Mouse (Mus musculus) CH12.LX (cell line): ENCODE data around the gene Arpc5. TPM values are rescaled to one million over a fixed set of nuclear protein-coding genes. Genes with fewer than 3 reads are reported as not detected.

Source experiments
- DNase-seq: peaks from one replicate; pipeline ENCODE4 v3.0.0-alpha.2; 2013; ENCODE audit errors: extremely low read depth
- H3K27ac ChIP-seq: 2 replicates; pipeline ENCODE4 v1.5.1; 2012; ENCODE audit warnings: low read depth, mild to moderate bottlenecking, control low read depth, moderate library complexity; ENCODE audit not compliant: insufficient read depth
- H3K27me3 ChIP-seq: replicated peaks from 2 replicates; pipeline ENCODE3; 2012; ENCODE audit warnings: inconsistent platforms
- H3K36me3 ChIP-seq, 2 experiments: replicated peaks in 1 of 2; 2 replicates each; pipeline versions ENCODE3 to v1.6.1; 2012; ENCODE audit warnings: inconsistent platforms in 1 of 2, low read length in 1 of 2, mild to moderate bottlenecking in 1 of 2, mixed read lengths in 1 of 2, moderate library complexity in 1 of 2; ENCODE audit not compliant: control insufficient read depth in 1 of 2, insufficient read depth in 1 of 2
- H3K4me1 ChIP-seq, 2 experiments: 2 replicates each; pipeline ENCODE4 v1.6.1; 2012; ENCODE audit warnings: inconsistent platforms in 1 of 2, moderate library complexity in 1 of 2; ENCODE audit not compliant: insufficient read depth in 2 of 2, control insufficient read depth in 1 of 2
- H3K4me2 ChIP-seq: 2 replicates; pipeline ENCODE4 v1.6.1; 2012; ENCODE audit warnings: low read depth, mild to moderate bottlenecking, control low read depth; ENCODE audit not compliant: poor library complexity, insufficient read depth, severe bottlenecking
- H3K4me3 ChIP-seq, 3 experiments: fragments of 150-350 bp in 1 of 3; sonication (generic) in 1 of 3; replicated peaks in 1 of 3; 2 replicates each; pipeline versions ENCODE3 to v1.5.1; 2011 to 2012; ENCODE audit warnings: low read depth in 2 of 3, low read length in 2 of 3, mild to moderate bottlenecking in 2 of 3, moderate library complexity in 2 of 3, control low read depth in 1 of 3, improper control_type of control experiment in 1 of 3, inconsistent platforms in 1 of 3, mixed read lengths in 1 of 3; ENCODE audit not compliant: poor library complexity in 1 of 3
- H3K79me2 ChIP-seq: replicated peaks from 2 replicates; pipeline ENCODE4 v1.6.1; 2012; ENCODE audit warnings: mild to moderate bottlenecking, moderate library complexity; ENCODE audit not compliant: control insufficient read depth, poor library complexity, insufficient read depth, severe bottlenecking; ENCODE audit errors: extremely low read depth
- H3K9ac ChIP-seq: 2 replicates; pipeline ENCODE4 v1.6.1; 2012; ENCODE audit warnings: low read depth, mild to moderate bottlenecking, control low read depth, moderate library complexity; ENCODE audit not compliant: insufficient read depth
- H3K9me3 ChIP-seq: replicated peaks from 2 replicates; pipeline ENCODE3; 2012; ENCODE audit warnings: low read length, inconsistent platforms, mixed read lengths
- CHD2 ChIP-seq: IDR thresholded peaks from 2 replicates; pipeline ENCODE4 v1.6.1; 2011; ENCODE audit warnings: low read length, improper control_type of control experiment
- CTCF ChIP-seq, 2 experiments: IDR thresholded peaks in 1 of 2; conservative IDR thresholded peaks in 1 of 2; 2 replicates each; pipeline ENCODE4 v1.5.1; 2011 to 2012; ENCODE audit warnings: low read depth in 2 of 2, low read length in 2 of 2, improper control_type of control experiment in 1 of 2, inconsistent platforms in 1 of 2, mild to moderate bottlenecking in 1 of 2, moderate library complexity in 1 of 2
- E2F4 ChIP-seq: IDR thresholded peaks from 2 replicates; pipeline ENCODE4 v1.6.1; 2011; ENCODE audit warnings: low read depth, low read length, improper control_type of control experiment; ENCODE audit not compliant: insufficient replicate concordance
- ETS1 ChIP-seq: conservative IDR thresholded peaks from 2 replicates; pipeline ENCODE4 v1.6.1; 2012; ENCODE audit warnings: low read depth, mild to moderate bottlenecking, inconsistent platforms, low read length, improper control_type of control experiment, moderate library complexity
- HCFC1 ChIP-seq: IDR thresholded peaks from 2 replicates; pipeline ENCODE4 v1.6.1; 2012; ENCODE audit warnings: low read depth, mild to moderate bottlenecking, inconsistent platforms, low read length, improper control_type of control experiment
- JUN ChIP-seq: IDR thresholded peaks from 2 replicates; pipeline ENCODE4 v1.6.1; 2011; ENCODE audit warnings: low read depth, mild to moderate bottlenecking, low read length, improper control_type of control experiment, moderate library complexity; ENCODE audit not compliant: insufficient read depth
- JUND ChIP-seq: conservative IDR thresholded peaks from 2 replicates; pipeline ENCODE4 v1.6.1; 2011; ENCODE audit warnings: low read depth, low read length, improper control_type of control experiment
- MAFK ChIP-seq: IDR thresholded peaks from 2 replicates; pipeline ENCODE4 v1.6.1; 2011; ENCODE audit warnings: low read length, improper control_type of control experiment; ENCODE audit not compliant: insufficient replicate concordance
- MAX ChIP-seq: IDR thresholded peaks from 2 replicates; pipeline ENCODE4 v1.6.1; 2011; ENCODE audit warnings: low read length, improper control_type of control experiment
- MXI1 ChIP-seq: IDR thresholded peaks from 2 replicates; pipeline ENCODE4 v1.6.1; 2011; ENCODE audit warnings: mild to moderate bottlenecking, low read depth, low read length, improper control_type of control experiment
- NRF1 ChIP-seq: IDR thresholded peaks from 2 replicates; pipeline ENCODE4 v1.6.1; 2014; ENCODE audit warnings: low read depth, mild to moderate bottlenecking, inconsistent platforms, low read length, improper control_type of control experiment, moderate library complexity
- PAX5 ChIP-seq: IDR thresholded peaks from 2 replicates; pipeline ENCODE4 v1.6.1; 2012; ENCODE audit warnings: low read length, inconsistent platforms, mixed read lengths
- POLR2A ChIP-seq: IDR thresholded peaks from 2 replicates; pipeline ENCODE4 v1.6.1; 2011; ENCODE audit warnings: low read depth, mild to moderate bottlenecking, improper control_type of control experiment, low read length
- RCOR1 ChIP-seq: conservative IDR thresholded peaks from 2 replicates; pipeline ENCODE4 v1.6.1; 2012; ENCODE audit warnings: low read depth, mild to moderate bottlenecking, inconsistent platforms, low read length, improper control_type of control experiment
- SMC3 ChIP-seq: IDR thresholded peaks from 2 replicates; pipeline ENCODE4 v1.6.1; 2011; ENCODE audit warnings: low read depth, low read length, improper control_type of control experiment
- TCF12 ChIP-seq: IDR thresholded peaks from 2 replicates; pipeline ENCODE4 v1.6.1; 2014; ENCODE audit warnings: low read depth, mild to moderate bottlenecking, inconsistent platforms, low read length, improper control_type of control experiment
- USF2 ChIP-seq: conservative IDR thresholded peaks from 2 replicates; pipeline ENCODE4 v1.6.1; 2011; ENCODE audit warnings: low read depth, low read length, improper control_type of control experiment
- ZNF384 ChIP-seq: IDR thresholded peaks from 2 replicates; pipeline ENCODE4 v1.6.1; 2012; ENCODE audit warnings: low read depth, low read length, improper control_type of control experiment, inconsistent platforms
- dilution Hi-C: fragments of 300-500 bp; cut with MboI; formaldehyde crosslinking; loops from 2 replicates; pipeline ENCODE4 v1.14.3; 2020; ENCODE audit warnings: low sequenced_read_pairs; ENCODE audit not compliant: extremely low pct_unique_long_range_greater_than_20kb, extremely low pct_ligation_motif_present
- in situ Hi-C: fragments of 300-500 bp; cut with MboI; formaldehyde crosslinking; loops from 3 replicates; pipeline ENCODE4 v1.14.3; 2019; ENCODE audit warnings: low sequenced_read_pairs, low pct_ligation_motif_present, low pct_unique_long_range_greater_than_20kb, mixed read lengths
- polyA plus RNA-seq: library from polyadenylated mRNA; unstranded; fragments of >175 nt; gene quantifications from 2 replicates; pipeline ENCODE4 v1.2.1, GENCODE M21; 2012; ENCODE audit warnings: low read depth; ENCODE audit not compliant: insufficient read length
- total RNA-seq, 2 experiments: library from RNA; depleted of rRNA; stranded (reverse); fragments of 300-350 nt in 1 of 2; fragments of >200 nt in 1 of 2; gene quantifications; 2 replicates each; pipeline ENCODE4 v1.2.3; 2012 to 2014

Gene Arpc5
- total and polyA plus RNA-seq, 3 experiments, result 125 to 399 (median 232) TPM

DNA sequence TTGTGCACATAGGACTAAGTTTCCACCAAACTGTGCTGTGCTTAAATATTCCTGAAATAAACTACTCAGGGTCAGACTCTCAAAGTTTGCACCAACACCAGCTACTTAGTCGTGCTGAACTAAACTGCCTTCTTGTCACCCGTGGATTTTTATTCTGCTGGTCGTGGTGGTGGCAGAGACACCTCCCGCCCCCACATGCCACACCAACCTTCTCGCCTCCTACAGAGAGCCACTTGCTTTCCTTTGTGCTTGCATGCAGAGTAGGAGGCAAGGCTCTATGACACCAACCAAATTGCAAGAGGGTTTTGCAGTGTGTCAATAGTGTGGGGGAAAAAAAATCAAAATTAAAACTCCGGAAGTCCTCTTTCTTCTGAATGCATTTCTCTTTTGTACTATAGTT, 53.2 kb downstream of the Arpc5 start:
- H3K36me3 ChIP-seq, result peaks cover 67 to 88% of the 10 kb centered on the region in 2 experiments

DNA sequence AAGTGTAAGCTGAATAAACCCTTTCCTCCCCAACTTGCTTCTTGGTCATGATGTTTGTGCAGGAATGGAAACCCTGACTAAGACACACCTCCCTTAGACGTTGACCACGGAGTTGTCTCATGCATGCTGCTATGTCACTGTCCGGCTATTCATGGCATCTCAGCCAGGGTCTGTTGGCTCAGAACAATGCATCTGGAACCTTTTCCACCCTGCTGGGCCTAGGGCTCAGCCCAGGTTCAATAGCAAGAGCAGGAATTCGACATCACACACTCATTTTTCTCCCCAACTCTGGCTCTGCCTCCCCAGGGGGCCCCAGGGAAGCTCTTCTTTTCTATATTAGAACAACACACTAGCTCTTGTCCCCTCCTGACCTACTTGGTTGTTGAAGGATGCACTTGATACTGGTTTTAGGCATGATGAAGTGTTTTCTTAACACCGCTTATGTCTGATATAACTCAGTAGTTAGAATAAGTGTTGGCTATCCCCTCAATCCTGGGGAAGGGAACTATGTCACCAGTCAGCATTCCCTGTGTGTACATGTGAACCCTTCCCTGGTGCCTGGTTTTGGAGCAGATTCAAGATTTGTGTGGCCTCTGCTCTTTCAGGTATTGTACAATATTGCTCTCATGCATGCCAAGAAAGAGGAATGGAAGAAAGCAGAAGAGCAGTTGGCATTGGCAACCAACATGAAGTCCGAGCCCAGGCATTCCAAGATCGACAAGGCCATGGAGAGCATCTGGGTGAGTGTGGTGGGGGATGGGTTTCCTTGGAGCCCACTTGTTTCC, 54.8 kb downstream of the Arpc5 start:
- Histone ChIP-seq H3K27ac (no peak overlapping the region), H3K36me3 (peaks cover 72 to 89% of the 10 kb centered on the region in 2 experiments), H3K4me1 (peaks cover 16 to 38% of the 10 kb centered on the region in 2 experiments), H3K4me3 (no peak overlapping the region), H3K9ac (no peak overlapping the region), H3K27me3 (no peaks in the 10 kb centered on the region), H3K9me3 (peaks cover 3% of the 10 kb centered on the region)
- dilution Hi-C loops, result no loop called here
- no peak for DNase-seq
- in situ Hi-C loops, result no loop called here
- TF ChIP-seq HCFC1 (no peak), ZNF384 (no peak), TCF12 (no peak)
- TF ChIP-seq, all 38 proteins: peak for 0
- no peak overlapping the region for H3K4me2 ChIP-seq
- no peaks in the 10 kb centered on the region for H3K79me2 ChIP-seq

More for the DNA sequence above, 53.2 kb downstream of the Arpc5 start:
- in situ Hi-C loops, result no loop called here
- DNase-seq, result no peak
- H3K27ac ChIP-seq, result no peak overlapping the region
- peaks cover 20 to 53% of the 10 kb centered on the region in 2 experiments for H3K4me1 ChIP-seq
- no peak overlapping the region for H3K4me2 ChIP-seq
- TF ChIP-seq MAX, result no peak
- no peak for TF ChIP-seq SMC3
- TF ChIP-seq MAFK, result no peak
- TF ChIP-seq JUN, result no peak
- no peak for TF ChIP-seq POLR2A
- TF ChIP-seq CTCF (conservative IDR thresholded peaks at IDR 0.05 in 1 of 2, IDR thresholded peaks at IDR 0.05 in 1 of 2; ENCODE audit: low read depth in 2 of 2, low read length in 2 of 2), result no peak
- TF ChIP-seq ETS1, result no peak
- no peak for TF ChIP-seq HCFC1
- TF ChIP-seq E2F4, result no peak
- no peak for TF ChIP-seq CHD2
- no peak for TF ChIP-seq RCOR1
- no peak for TF ChIP-seq JUND
- no peak for TF ChIP-seq USF2
- no peak for TF ChIP-seq TCF12
- TF ChIP-seq NRF1, result no peak
- no peak for TF ChIP-seq MXI1
- no peak for TF ChIP-seq PAX5
- no peak overlapping the region for H3K9ac ChIP-seq
- dilution Hi-C loops, result no loop called here
- peaks cover 3% of the 10 kb centered on the region for H3K9me3 ChIP-seq
- H3K79me2 ChIP-seq, result peaks cover 3% of the 10 kb centered on the region
- no peak overlapping the region for H3K4me3 ChIP-seq
- no peaks in the 10 kb centered on the region for H3K27me3 ChIP-seq
